Comparison of ENCODE assay signal across 16 mouse cellular contexts in genomic region chr12:119624238-119624637, GRCm38 (mm10).
"Had no signal": no experiment of that assay in that cellular context is flagged by ENCODE, and none has a peak within 500 bp of the region (broad histone marks: within the 10 kb centered on the region; RNA-seq: fewer than 3 reads in every experiment).

No protein-coding gene starts in this region.

- ATAC-seq: liver, postnatal 0 days had no signal

- H3K4me2 ChIP-seq: limb, embryonic 12.5 days; liver, embryonic 13.5 days; lung, embryonic 15.5 days; neural tube, embryonic 12.5 days; stomach, embryonic 15.5 days had no signal

- H3K4me1 ChIP-seq: liver, embryonic 13.5 days; lung, embryonic 15.5 days; neural tube, embryonic 12.5 days; stomach, embryonic 15.5 days had no signal

- H3K9ac ChIP-seq: limb, embryonic 12.5 days; liver, embryonic 13.5 days; liver, postnatal 0 days; lung, embryonic 15.5 days; neural tube, embryonic 12.5 days; stomach, embryonic 15.5 days had no signal

- H3K4me3 ChIP-seq: limb, embryonic 12.5 days; liver, embryonic 13.5 days; lung, embryonic 15.5 days; neural tube, embryonic 12.5 days; stomach, embryonic 15.5 days had no signal

- H3K27me3 ChIP-seq: limb, embryonic 12.5 days; liver, embryonic 13.5 days; lung, embryonic 15.5 days; neural tube, embryonic 12.5 days; stomach, embryonic 15.5 days had no signal

- H3K27ac ChIP-seq: limb, embryonic 12.5 days; liver, embryonic 13.5 days; lung, embryonic 15.5 days; macrophage; neural tube, embryonic 12.5 days; stomach, embryonic 15.5 days had no signal

- H3K36me3 ChIP-seq: limb, embryonic 12.5 days; liver, embryonic 13.5 days; lung, embryonic 15.5 days; neural tube, embryonic 12.5 days; stomach, embryonic 15.5 days had no signal

- H3K9me3 ChIP-seq: limb, embryonic 12.5 days; liver, embryonic 13.5 days; lung, embryonic 15.5 days; neural tube, embryonic 12.5 days; stomach, embryonic 15.5 days had no signal

- DNase-seq: kidney, adult 8-10 months; kidney, postnatal 25 days; layer of hippocampus, adult 9-11 months; liver; liver, embryonic 13.5 days; liver, postnatal 0 days; lung, postnatal 14 days; right cerebral cortex, postnatal 4 days; spleen, adult 18-20 months; thymus, adult 2 months; thymus, postnatal 25 days had no signal
